Mouse (Mus musculus): Measurements from ENCODE around the gene Kifap3. TPM values are rescaled to one million over a fixed set of nuclear protein-coding genes. Genes with fewer than 3 reads are reported as not detected.
"Not testable (repeated sequence)": the region's sequence is repeated elsewhere in the genome, so short reads cannot be mapped to it uniquely, and the experiment has no call there.

The Kifap3 gene
- total RNA-seq (2021), result 100 to 1,000 TPM; 195 to 203 TPM
- long read RNA-seq, experiment 1, full-length matches to known transcripts, result 140 of 244 reads
- long read RNA-seq, experiment 1, partial matches to known transcripts, result 93 of 244 reads
- long read RNA-seq, experiment 1, other reads (novel, unspliced or antisense), result 11 of 244 reads
- long read RNA-seq, experiment 2, full-length matches to known transcripts, result 116 of 242 reads
- long read RNA-seq, experiment 2, partial matches to known transcripts, result 117 of 242 reads
- long read RNA-seq, experiment 2, other reads (novel, unspliced or antisense), result 9 of 242 reads

GRCm38 (mm10) chr1:163779336-163780115 lies at the start of gene Kifap3:
Gene Kifap3, plus strand, starts transcription at chr1:163779583.
- peak; percentile 98 to 99 for DNase-seq (ENCODE audit: low spot score in 2 of 2)

GRCm38 (mm10) chr1:163731166-163731565 lies 48.2 kb upstream of the Kifap3 start:
- not testable (repeated sequence) for DNase-seq (ENCODE audit: low spot score in 2 of 2)

GRCm38 (mm10) chr1:163736441-163737238 lies 42.7 kb upstream of the Kifap3 start:
- DNase-seq (ENCODE audit: low spot score in 2 of 2), result no peak

GRCm38 (mm10) chr1:163737239-163737533 lies 42.2 kb upstream of the Kifap3 start:
- DNase-seq (ENCODE audit: low spot score in 2 of 2), result no peak

- no peak for DNase-seq (ENCODE audit: low spot score in 2 of 2)
Measured at GRCm38 (mm10) chr1:163751360-163751992, 27.9 kb upstream of the Kifap3 start.

GRCm38 (mm10) chr1:163757462-163758207 lies 21.7 kb upstream of the Kifap3 start:
- DNase-seq (ENCODE audit: low spot score in 2 of 2), result no peak

GRCm38 (mm10) chr1:163783577-163783976 lies 4.2 kb downstream of the Kifap3 start:
- not testable (repeated sequence) for DNase-seq (ENCODE audit: low spot score in 2 of 2)

GRCm38 (mm10) chr1:163821365-163821764 lies 42.0 kb downstream of the Kifap3 start:
- DNase-seq (ENCODE audit: low spot score in 2 of 2), result no peak

GRCm38 (mm10) chr1:163829482-163829881 lies 50.1 kb downstream of the Kifap3 start:
- DNase-seq (ENCODE audit: low spot score in 2 of 2), result no peak

GRCm38 (mm10) chr1:163834066-163834465 lies 54.7 kb downstream of the Kifap3 start:
- no peak for DNase-seq (ENCODE audit: low spot score in 2 of 2)

- DNase-seq (ENCODE audit: low spot score in 2 of 2), result no peak
Measured at GRCm38 (mm10) chr1:163835062-163835461, 55.7 kb downstream of the Kifap3 start.

GRCm38 (mm10) chr1:163838482-163838881 lies 59.1 kb downstream of the Kifap3 start:
- DNase-seq (ENCODE audit: low spot score in 2 of 2), result not testable (repeated sequence)

GRCm38 (mm10) chr1:163840555-163840954 lies 61.2 kb downstream of the Kifap3 start:
- DNase-seq (ENCODE audit: low spot score in 2 of 2), result no peak

GRCm38 (mm10) chr1:163842238-163842637 lies 62.9 kb downstream of the Kifap3 start:
- no peak for DNase-seq (ENCODE audit: low spot score in 2 of 2)

- no peak for DNase-seq (ENCODE audit: low spot score in 2 of 2)
Measured at GRCm38 (mm10) chr1:163843899-163844298, 64.5 kb downstream of the Kifap3 start.

- DNase-seq (ENCODE audit: low spot score in 2 of 2), result no peak
Measured at GRCm38 (mm10) chr1:163852884-163853560, 73.6 kb downstream of the Kifap3 start.

GRCm38 (mm10) chr1:163858420-163858819 lies 79.0 kb downstream of the Kifap3 start:
- no peak for DNase-seq (ENCODE audit: low spot score in 2 of 2)

- DNase-seq (ENCODE audit: low spot score in 2 of 2), result no peak
Measured at GRCm38 (mm10) chr1:163861538-163861937, 82.2 kb downstream of the Kifap3 start.

GRCm38 (mm10) chr1:163873158-163873557 lies 93.8 kb downstream of the Kifap3 start:
- peak in 1 of 2 experiments; percentile 15 for DNase-seq (ENCODE audit: low spot score in 2 of 2)

- DNase-seq (ENCODE audit: low spot score in 2 of 2), result no peak
Measured at GRCm38 (mm10) chr1:163889629-163890028, 110.2 kb downstream of the Kifap3 start.

Data from left cerebral cortex, adult 18-20 months (tissue).